Comparison of ENCODE assay signal across 25 mouse cellular contexts in the genomic region with DNA sequence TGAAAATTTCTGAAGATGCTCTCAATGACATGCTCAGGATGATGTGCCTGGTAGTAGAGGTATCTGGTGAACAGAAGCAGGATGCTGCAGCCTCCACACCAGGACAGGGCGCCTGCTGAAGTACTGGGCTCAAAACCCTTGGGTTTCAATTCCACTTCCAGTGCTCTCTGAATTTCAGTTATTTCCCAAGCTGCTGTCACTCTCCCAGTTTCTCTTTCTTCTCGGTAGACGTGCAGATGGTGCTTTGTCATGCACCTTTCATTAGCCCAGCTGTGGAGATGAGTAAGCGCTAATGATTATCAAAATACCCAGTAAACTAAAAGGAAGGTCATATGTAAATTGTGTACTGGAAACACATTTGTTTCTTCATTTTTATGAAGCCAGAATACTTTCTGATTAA.
DNase-seq lines count a peak whose midpoint lies in the region; ATAC-seq and TF ChIP-seq lines count a peak whose summit lies in the region.
"Had no signal": no experiment of that assay in that cellular context is flagged by ENCODE, and none has a peak within 500 bp of the region (broad histone marks: within the 10 kb centered on the region; RNA-seq: fewer than 3 reads in every experiment).

No protein-coding gene starts in this region.

- H3K27ac ChIP-seq in hindbrain, embryonic 13.5 days = peak overlapping the region; percentile 82
- H3K27ac ChIP-seq in hindbrain, embryonic 16.5 days (ENCODE audit: low read depth, low read length) = no peak overlapping the region
- H3K27ac ChIP-seq in CH12.LX (ENCODE audit: insufficient read depth, low read depth) = no peak overlapping the region
- H3K27ac ChIP-seq in kidney, embryonic 15.5 days = no peak overlapping the region
- H3K27ac ChIP-seq: embryonic facial prominence, embryonic 12.5 days; gastrocnemius, adult 2 months; layer of hippocampus, adult 2 months; stomach, embryonic 15.5 days had no signal

- H3K79me2 ChIP-seq in CH12.LX (replicated peaks; ENCODE audit: control insufficient read depth, extremely low read depth, insufficient read depth, poor library complexity, severe bottlenecking) = no peaks in the 10 kb centered on the region

- no peak for TF ChIP-seq POLR2A in CH12.LX (IDR thresholded peaks at IDR 0.05; ENCODE audit: low read depth, low read length)

- no peak overlapping the region for H3K4me2 ChIP-seq in hindbrain, embryonic 13.5 days
- no peak overlapping the region for H3K4me2 ChIP-seq in hindbrain, embryonic 16.5 days (ENCODE audit: low read length)
- H3K4me2 ChIP-seq in CH12.LX (ENCODE audit: insufficient read depth, low read depth, poor library complexity, severe bottlenecking) = peak overlapping the region; percentile 50; the same call in 1 of the 2 replicates
- no peak overlapping the region for H3K4me2 ChIP-seq in kidney, embryonic 15.5 days
- H3K4me2 ChIP-seq: embryonic facial prominence, embryonic 12.5 days; heart, embryonic 11.5 days; stomach, embryonic 15.5 days had no signal

- WGBS in hindbrain, embryonic 13.5 days = 52% methylated on average over 4 of the region's 4 CpGs
- WGBS in hindbrain, embryonic 16.5 days = 61% methylated on average over 4 of the region's 4 CpGs
- 72% methylated on average over 4 of the region's 4 CpGs for WGBS in kidney, embryonic 15.5 days

- H3K9me3 ChIP-seq in hindbrain, embryonic 13.5 days = no peaks in the 10 kb centered on the region
- no peaks in the 10 kb centered on the region for H3K9me3 ChIP-seq in hindbrain, embryonic 16.5 days (ENCODE audit: control insufficient read depth, low read length)
- no peaks in the 10 kb centered on the region for H3K9me3 ChIP-seq in CH12.LX (replicated peaks; ENCODE audit: low read length)
- H3K9me3 ChIP-seq in kidney, embryonic 15.5 days (replicated peaks) = no peaks in the 10 kb centered on the region
- H3K9me3 ChIP-seq: embryonic facial prominence, embryonic 12.5 days; G1E; stomach, embryonic 15.5 days had no signal

- peaks cover 29% of the 10 kb centered on the region for H3K4me1 ChIP-seq in hindbrain, embryonic 13.5 days (replicated peaks)
- H3K4me1 ChIP-seq in hindbrain, embryonic 16.5 days (ENCODE audit: control insufficient read depth, insufficient read depth, low read depth, low read length) = peaks cover 8% of the 10 kb centered on the region
- peaks cover 0 to 12% of the 10 kb centered on the region in 2 experiments; a peak in 2 of 4 replicates for H3K4me1 ChIP-seq in CH12.LX (ENCODE audit: control insufficient read depth in 1 of 2, insufficient read depth in 2 of 2)
- H3K4me1 ChIP-seq in kidney, embryonic 15.5 days = no peaks in the 10 kb centered on the region
- H3K4me1 ChIP-seq: embryonic facial prominence, embryonic 12.5 days; stomach, embryonic 15.5 days had no signal

- no peaks in the 10 kb centered on the region for H3K27me3 ChIP-seq in hindbrain, embryonic 13.5 days
- no peaks in the 10 kb centered on the region for H3K27me3 ChIP-seq in hindbrain, embryonic 16.5 days (replicated peaks; ENCODE audit: control insufficient read depth, insufficient read depth, low read length)
- no peaks in the 10 kb centered on the region for H3K27me3 ChIP-seq in CH12.LX (replicated peaks)
- no peaks in the 10 kb centered on the region for H3K27me3 ChIP-seq in kidney, embryonic 15.5 days
- H3K27me3 ChIP-seq: embryonic facial prominence, embryonic 12.5 days; stomach, embryonic 15.5 days had no signal

- no peak for TF ChIP-seq EP300 in CH12.LX (IDR thresholded peaks at IDR 0.05; ENCODE audit: low read length)

- DNase-seq in CH12.LX (ENCODE audit: extremely low read depth) (peak; percentile 13), ZHBTc4 (ENCODE audit: low read depth, low spot score) (peak; percentile 8)
- DNase-seq in right cerebral cortex, adult 18-20 months = no peak
- DNase-seq: adrenal gland, postnatal 36 days; cerebellum, adult 9-11 months; forebrain, postnatal 0 days; gastrocnemius, adult 2 months; heart, postnatal 10 days; kidney, adult 18-20 months; kidney, postnatal 14 days; left cerebral cortex, postnatal 4 days; liver; liver, postnatal 0 days; lung, postnatal 10 days; thymus, adult 2 months had no signal

- H3K4me3 ChIP-seq in hindbrain, embryonic 13.5 days = no peak overlapping the region
- no peak overlapping the region for H3K4me3 ChIP-seq in hindbrain, embryonic 16.5 days (ENCODE audit: low read length)
- no peak overlapping the region for H3K4me3 ChIP-seq in CH12.LX (replicated peaks in 1 of 3; ENCODE audit: low read depth in 2 of 3, low read length in 2 of 3, poor library complexity in 1 of 3)
- no peak overlapping the region for H3K4me3 ChIP-seq in kidney, embryonic 15.5 days (replicated peaks)
- H3K4me3 ChIP-seq: embryonic facial prominence, embryonic 12.5 days; erythroblast, embryonic 14.5 days; gastrocnemius, adult 2 months; layer of hippocampus, adult 2 months; stomach, embryonic 15.5 days had no signal

- no peak for TF ChIP-seq CTCF in CH12.LX (conservative IDR thresholded peaks at IDR 0.05 in 1 of 2, IDR thresholded peaks at IDR 0.05 in 1 of 2; ENCODE audit: low read depth in 2 of 2, low read length in 2 of 2)

- ATAC-seq in hindbrain, embryonic 13.5 days (ENCODE audit: low FRiP score) = no peak
- ATAC-seq in hindbrain, embryonic 16.5 days = no peak
- peak; percentile 66 for ATAC-seq in megakaryocyte, adult 5-6 weeks (ENCODE audit: poor library complexity, severe bottlenecking)
- no peak for ATAC-seq in kidney, embryonic 15.5 days (replicated peaks; ENCODE audit: low FRiP score)
- ATAC-seq: forebrain, postnatal 0 days; liver, postnatal 0 days had no signal

- H3K36me3 ChIP-seq in hindbrain, embryonic 13.5 days = no peaks in the 10 kb centered on the region
- no peaks in the 10 kb centered on the region for H3K36me3 ChIP-seq in hindbrain, embryonic 16.5 days (ENCODE audit: control insufficient read depth, insufficient read depth, low read length)
- H3K36me3 ChIP-seq in CH12.LX (replicated peaks in 1 of 2; ENCODE audit: control insufficient read depth in 1 of 2, insufficient read depth in 1 of 2, low read length in 1 of 2) = no peaks in the 10 kb centered on the region
- no peaks in the 10 kb centered on the region for H3K36me3 ChIP-seq in kidney, embryonic 15.5 days
- H3K36me3 ChIP-seq: embryonic facial prominence, embryonic 12.5 days; G1E; stomach, embryonic 15.5 days had no signal

- in situ Hi-C loops in CH12.LX (cut with MboI; ENCODE audit: low pct_ligation_motif_present, low pct_unique_long_range_greater_than_20kb, low sequenced_read_pairs) = no loop called here

- dilution Hi-C loops in CH12.LX (cut with MboI; ENCODE audit: extremely low pct_ligation_motif_present, extremely low pct_unique_long_range_greater_than_20kb, low sequenced_read_pairs) = no loop called here

- H3K9ac ChIP-seq in hindbrain, embryonic 13.5 days = no peak overlapping the region
- H3K9ac ChIP-seq in hindbrain, embryonic 16.5 days (ENCODE audit: low read depth, low read length) = no peak overlapping the region
- no peak overlapping the region for H3K9ac ChIP-seq in CH12.LX (ENCODE audit: insufficient read depth, low read depth)
- H3K9ac ChIP-seq in kidney, embryonic 15.5 days = no peak overlapping the region
- H3K9ac ChIP-seq: embryonic facial prominence, embryonic 12.5 days; forebrain, postnatal 0 days; liver, postnatal 0 days; stomach, embryonic 15.5 days had no signal

- no peak for TF ChIP-seq RAD21 in CH12.LX (IDR thresholded peaks at IDR 0.05; ENCODE audit: low read depth, low read length)

TF ChIP-seq in CH12.LX, 34 proteins besides CTCF, POLR2A, EP300 and RAD21:
- TF ChIP-seq IRF4 (IDR thresholded peaks at IDR 0.05; ENCODE audit: low read depth, low read length) (no peak), MAFK (IDR thresholded peaks at IDR 0.05; ENCODE audit: insufficient replicate concordance, low read length) (no peak), ZKSCAN1 (IDR thresholded peaks at IDR 0.05; ENCODE audit: borderline replicate concordance, low read depth, low read length) (no peak), USF1 (IDR thresholded peaks at IDR 0.05; ENCODE audit: low read depth, low read length) (no peak)
TF ChIP-seq in CH12.LX: peak in this region for 0.
